Mouse (Mus musculus) splenic B cell, adult 2 months (primary cell): ENCODE data around the gene Il1r2.

Experiments
- DNase-seq: peaks from one replicate; pipeline ENCODE4 v3.0.0-alpha.2; 2011; ENCODE audit warnings: low read depth, low spot score
- H3K27me3 ChIP-seq: 2 replicates; pipeline ENCODE4 v1.6.1; 2012; ENCODE audit warnings: mild to moderate bottlenecking, low read length, moderate library complexity, mixed read lengths; ENCODE audit not compliant: control insufficient read depth, poor library complexity, insufficient read depth, severe bottlenecking
- H3K36me3 ChIP-seq: 2 replicates; pipeline ENCODE4 v1.6.1; 2012; ENCODE audit warnings: mild to moderate bottlenecking, low read length, moderate library complexity, mixed read lengths; ENCODE audit not compliant: control insufficient read depth, poor library complexity, insufficient read depth, severe bottlenecking

Il1r2 gene

DNA sequence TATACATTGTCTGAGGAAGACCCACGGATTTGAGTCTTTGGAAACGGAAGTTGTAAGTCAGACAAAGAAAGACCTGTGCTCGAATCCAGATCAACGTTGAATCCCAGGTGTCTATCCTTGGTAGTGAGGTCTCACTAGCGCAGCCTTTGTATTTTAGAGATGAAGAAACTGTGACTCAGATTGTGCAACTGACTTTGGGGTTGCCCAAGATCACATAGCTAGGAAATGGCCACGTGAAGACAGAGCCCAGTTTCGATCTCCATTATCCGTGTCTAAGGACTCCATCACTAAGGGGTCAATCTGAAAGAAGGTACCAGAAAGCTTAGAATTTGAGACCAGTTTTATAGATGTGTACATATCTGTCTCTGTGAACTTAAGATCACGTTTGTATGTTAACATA, 17.3 kb downstream of the Il1r2 start:
- no peaks in the 10 kb centered on the region for H3K36me3 ChIP-seq
- H3K27me3 ChIP-seq, result no peaks in the 10 kb centered on the region
- DNase-seq, result no peak

DNA sequence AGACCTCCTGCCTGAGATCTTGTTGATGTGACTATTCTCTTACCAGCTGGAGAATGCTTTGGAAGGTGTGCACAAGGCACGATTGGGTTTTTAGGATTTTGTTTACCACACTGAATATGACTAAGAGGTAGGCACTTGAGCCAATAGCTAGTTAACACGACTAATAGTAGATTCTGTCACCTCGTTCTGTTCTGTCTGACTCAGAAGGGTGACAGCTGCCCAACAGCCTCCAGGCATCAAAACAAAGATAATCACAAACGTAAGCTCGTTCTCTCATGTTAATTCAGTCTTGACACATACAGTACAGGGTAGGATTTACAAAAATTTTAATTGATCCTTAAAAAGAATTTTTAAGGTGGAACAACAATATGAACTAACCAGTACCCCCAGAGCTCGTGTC, 18.7 kb downstream of the Il1r2 start:
- no peaks in the 10 kb centered on the region for H3K27me3 ChIP-seq
- no peak for DNase-seq
- no peaks in the 10 kb centered on the region for H3K36me3 ChIP-seq

DNA sequence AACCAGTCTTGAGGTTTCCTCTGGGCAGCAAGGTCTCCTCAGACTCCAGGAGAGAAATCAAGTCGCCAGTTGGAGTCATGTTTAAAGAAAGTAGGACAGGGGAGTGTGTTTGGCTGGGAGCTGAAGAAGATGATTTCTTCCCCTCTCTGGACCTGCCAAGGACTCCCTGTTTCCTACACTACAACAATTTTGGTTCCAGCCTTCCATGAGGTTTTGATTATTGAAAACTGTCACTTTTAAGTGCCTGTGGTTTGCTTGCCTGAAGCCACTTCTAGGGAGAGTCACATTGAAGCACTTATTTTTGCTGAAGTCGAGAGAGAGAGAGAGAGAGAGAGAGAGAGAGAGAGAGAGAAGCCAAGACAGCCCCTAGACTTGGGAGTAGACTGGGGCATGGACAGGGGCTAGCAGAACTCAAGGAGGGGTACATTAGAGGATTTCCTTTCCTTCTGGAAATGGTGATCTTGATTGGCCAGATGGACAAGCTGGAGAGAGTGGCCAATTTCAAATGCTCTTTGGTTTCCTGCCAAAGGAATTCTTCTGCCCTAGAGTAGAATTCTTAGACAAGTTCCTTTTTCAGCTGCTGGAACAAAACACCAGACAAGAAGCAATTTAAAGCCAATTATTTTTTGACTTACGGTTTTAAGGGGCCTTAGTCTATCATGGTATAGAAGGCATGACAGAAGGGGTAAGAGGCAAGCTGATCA, 20.9 kb downstream of the Il1r2 start:
- Histone ChIP-seq H3K27me3 (no peaks in the 10 kb centered on the region), H3K36me3 (no peaks in the 10 kb centered on the region)
- DNase-seq, result no peak

DNA sequence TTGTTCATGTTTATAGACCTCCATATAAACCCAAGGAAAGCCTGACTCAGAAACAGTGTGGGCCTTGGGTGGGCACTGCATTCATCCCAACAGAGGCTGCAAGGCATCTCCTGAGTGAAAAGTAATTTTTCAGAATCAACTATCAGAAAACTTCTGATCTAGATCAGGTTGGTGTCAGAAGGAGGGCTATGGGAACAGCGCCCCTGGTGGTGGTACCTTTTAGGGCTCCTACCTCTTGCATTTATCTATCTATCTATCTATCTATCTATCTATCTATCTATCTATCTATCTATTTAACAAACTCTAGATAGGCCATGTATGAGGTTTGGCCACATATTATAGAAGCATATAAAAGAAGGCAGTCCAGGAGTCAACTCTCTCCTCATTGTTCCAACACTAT, 21.7 kb downstream of the Il1r2 start:
- Histone ChIP-seq H3K36me3 (no peaks in the 10 kb centered on the region), H3K27me3 (no peaks in the 10 kb centered on the region)
- peak; percentile 63 for DNase-seq

DNA sequence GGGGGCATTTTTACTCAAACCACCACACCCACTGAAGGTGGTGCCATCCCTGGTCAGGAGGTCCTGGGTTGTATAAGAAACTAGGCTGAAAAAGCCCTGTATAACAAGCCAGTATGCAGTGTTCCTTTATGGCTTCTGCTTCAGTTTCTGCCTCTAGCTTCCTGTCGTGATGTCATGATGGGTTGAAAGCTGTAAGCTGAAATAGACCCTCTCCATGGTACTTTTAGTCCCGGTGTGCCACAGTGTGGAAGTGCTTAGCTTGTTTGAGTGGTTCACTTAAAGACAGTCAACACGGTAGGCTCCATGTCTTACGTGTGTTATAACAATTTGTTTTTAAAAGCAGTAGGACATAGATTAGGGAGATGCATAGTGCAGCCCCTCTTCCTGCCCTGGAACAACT, 32.4 kb downstream of the Il1r2 start:
- Histone ChIP-seq H3K27me3 (no peaks in the 10 kb centered on the region), H3K36me3 (no peaks in the 10 kb centered on the region)
- no peak for DNase-seq

DNA sequence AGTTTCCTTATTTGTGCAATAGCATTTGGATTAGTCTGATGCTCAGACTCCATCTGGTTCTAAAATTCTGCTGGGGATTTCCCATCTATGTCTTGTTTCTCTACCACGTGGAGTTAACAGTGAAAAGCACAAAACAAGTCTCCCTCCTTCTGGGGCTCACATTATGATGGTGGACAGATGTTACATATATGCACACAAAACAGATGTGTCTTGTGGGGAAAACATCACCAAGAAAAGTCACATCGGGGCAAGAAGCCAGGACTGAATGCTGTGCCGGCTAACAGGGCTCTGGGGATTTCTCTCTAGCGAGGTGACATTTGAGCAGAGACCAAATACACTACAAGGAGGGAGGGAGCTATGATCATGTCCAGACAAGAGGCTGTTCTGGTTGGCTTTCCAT, 32.8 kb downstream of the Il1r2 start:
- DNase-seq, result no peak
- Histone ChIP-seq H3K27me3 (no peaks in the 10 kb centered on the region), H3K36me3 (no peaks in the 10 kb centered on the region)

DNA sequence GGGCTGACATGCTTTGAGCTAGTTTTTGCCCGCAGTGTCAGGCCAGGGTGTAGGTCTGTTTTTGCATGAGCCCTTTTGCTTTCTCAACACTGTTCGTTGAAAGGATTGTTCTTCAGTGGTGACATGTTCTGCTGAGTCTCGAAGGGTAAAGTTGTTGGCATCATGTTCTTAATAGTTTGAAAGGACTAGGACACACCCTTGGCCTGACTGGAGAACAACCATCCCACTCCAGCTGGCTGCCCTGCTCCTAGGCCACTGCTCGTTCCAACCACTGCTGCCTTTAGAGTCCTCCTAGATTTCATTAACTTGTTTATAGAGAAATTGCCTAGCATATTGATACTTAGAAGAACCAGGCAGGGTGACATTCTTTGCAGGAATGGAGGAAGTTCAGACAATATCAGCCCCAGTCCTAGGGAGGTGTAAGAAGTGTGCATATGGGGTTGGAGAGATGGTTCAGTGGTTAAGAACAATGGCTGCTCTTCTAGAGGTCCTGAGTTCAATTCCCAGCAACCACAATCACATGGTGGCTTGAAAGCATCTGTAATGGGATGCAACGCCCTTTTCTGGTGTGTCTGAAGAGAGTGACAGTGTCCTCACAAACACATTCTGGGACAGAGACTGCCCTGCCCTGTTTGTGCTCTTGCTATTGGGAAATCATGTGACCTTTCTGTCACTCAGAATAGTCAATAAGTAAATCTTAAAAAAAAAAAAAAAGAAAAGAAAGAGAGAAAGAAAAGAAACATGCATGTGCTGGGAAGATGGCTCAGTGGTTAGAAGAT, 34.3 kb downstream of the Il1r2 start:
- H3K36me3 ChIP-seq, result no peaks in the 10 kb centered on the region
- DNase-seq, result no peak
- no peaks in the 10 kb centered on the region for H3K27me3 ChIP-seq

DNA sequence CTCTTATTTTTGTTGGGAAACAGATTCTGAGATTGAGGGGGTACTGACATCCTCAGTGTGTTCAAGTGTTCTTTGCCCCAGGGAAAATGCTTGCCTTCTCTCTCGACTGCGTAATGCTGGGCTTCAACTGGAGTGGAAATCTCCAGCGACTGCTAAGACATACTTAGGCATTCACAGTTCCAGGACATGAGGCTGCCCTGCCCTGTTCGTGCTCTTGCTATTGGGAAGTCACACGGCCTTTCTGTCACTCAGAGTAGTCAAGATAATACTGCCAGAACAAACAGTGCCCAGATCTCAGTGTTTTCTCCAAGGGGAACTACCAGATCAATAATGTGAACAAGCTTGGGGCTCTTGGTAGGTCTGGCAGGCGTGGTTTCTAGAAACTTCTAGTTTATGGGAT, 35.9 kb downstream of the Il1r2 start:
- no peak for DNase-seq
- H3K27me3 ChIP-seq, result no peaks in the 10 kb centered on the region

DNA sequence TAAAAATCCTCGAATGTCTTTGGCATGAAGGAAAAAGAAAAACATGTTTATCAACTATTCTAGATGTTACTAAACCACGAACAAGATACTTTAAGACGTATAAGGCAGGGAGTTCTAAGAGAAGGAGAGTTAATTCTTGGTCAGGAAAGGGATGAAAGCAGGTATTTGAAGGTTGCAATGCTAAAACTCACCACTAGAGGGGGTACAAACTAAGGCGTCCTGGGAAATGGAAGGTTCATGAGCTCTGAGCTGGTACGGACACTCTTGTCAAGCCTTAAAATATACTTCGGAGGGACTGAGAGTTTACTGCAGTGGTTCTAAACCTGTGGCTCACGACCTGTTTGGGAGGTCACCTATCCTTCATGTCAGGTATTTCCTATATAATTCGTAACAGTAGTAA, 41.4 kb downstream of the Il1r2 start:
- no peaks in the 10 kb centered on the region for H3K36me3 ChIP-seq
- DNase-seq, result peak; percentile 80

More for the DNA sequence above, 35.9 kb downstream of the Il1r2 start:
- H3K36me3 ChIP-seq, result no peaks in the 10 kb centered on the region

DNA sequence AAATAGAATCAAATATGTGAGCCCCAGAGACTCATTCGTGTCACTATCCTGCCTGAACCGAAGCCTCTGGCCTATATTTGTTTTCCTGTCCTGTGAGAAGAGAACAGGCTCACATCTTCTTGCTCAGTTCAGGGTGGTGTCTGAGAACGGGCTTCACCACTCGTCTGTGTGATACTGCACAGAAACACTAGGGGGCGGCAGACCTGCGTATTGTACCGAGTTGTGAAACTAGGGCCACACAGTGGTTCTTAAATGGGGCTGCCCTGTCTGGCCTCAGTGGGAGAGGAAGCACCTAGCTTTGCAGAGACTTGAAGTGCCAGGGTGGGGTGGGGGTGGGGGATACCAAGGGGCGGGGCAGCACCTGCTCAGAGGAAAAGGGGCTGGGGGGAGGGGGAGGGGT, 42.5 kb downstream of the Il1r2 start:
- DNase-seq, result peak; percentile 87
- Histone ChIP-seq H3K36me3 (no peaks in the 10 kb centered on the region), H3K27me3 (no peaks in the 10 kb centered on the region)

More for the DNA sequence above, 41.4 kb downstream of the Il1r2 start:
- no peaks in the 10 kb centered on the region for H3K27me3 ChIP-seq

DNA sequence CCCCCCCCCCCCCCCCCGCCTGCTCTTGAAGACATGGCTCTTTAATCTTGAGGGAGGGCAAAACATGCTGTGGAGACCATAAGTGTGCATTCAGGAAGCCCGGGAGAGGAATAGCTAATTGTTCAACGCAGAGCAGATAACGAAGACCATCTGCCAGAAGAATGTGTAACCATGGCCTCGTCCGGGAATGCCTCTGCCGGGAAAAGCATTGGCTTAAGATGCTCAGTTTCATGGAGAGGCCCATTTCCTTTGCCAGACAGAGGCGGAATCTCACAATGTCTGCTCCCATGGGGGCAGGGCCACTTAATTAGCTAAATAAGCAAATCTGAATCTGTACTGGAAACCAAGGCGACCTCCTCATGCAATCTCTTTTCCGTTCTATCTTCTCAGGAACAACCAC, 43.7 kb downstream of the Il1r2 start:
- no peak for DNase-seq
- no peaks in the 10 kb centered on the region for H3K27me3 ChIP-seq
- H3K36me3 ChIP-seq, result no peaks in the 10 kb centered on the region

DNA sequence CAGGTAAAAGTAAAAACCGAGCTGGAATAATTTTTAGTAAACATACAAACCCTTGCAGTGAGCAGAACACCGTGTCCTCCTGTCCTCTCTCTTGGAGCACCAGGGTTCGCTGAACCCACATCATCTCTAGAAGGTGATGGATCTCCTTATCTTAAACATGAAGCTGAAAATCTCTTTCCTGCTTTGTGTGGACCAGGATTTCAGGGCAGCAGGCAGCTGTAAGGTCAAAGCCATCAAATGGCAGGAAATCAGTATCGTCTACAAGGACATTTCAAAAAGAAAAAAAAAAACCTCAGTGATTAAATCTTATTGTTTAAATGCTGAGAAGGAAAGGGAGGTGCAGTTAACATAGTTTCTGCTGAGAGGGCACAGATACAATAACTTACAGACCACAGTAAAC, 50.4 kb downstream of the Il1r2 start:
- no peaks in the 10 kb centered on the region for H3K36me3 ChIP-seq
- no peak for DNase-seq
- H3K27me3 ChIP-seq, result no peaks in the 10 kb centered on the region

DNA sequence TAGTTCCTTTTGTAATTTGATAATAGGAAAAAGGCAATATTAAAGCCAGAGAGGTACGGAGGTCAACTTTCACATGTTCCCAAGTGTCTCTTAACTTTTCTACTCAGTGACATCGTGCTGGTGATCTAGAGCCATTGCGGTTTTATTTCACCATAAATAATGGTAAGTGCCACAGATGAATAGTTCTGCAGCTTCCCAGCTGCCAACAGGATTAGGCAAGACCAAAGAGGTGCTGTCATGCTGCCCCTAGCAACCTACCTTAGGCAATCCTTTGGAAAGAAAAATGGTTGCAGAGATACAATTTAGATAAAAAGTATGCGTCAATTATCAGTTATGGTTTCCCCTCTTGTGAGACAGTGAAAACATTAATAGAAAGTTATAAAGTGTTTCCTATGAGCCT, 54.6 kb downstream of the Il1r2 start:
- Histone ChIP-seq H3K27me3 (no peaks in the 10 kb centered on the region), H3K36me3 (no peaks in the 10 kb centered on the region)
- DNase-seq, result no peak

DNA sequence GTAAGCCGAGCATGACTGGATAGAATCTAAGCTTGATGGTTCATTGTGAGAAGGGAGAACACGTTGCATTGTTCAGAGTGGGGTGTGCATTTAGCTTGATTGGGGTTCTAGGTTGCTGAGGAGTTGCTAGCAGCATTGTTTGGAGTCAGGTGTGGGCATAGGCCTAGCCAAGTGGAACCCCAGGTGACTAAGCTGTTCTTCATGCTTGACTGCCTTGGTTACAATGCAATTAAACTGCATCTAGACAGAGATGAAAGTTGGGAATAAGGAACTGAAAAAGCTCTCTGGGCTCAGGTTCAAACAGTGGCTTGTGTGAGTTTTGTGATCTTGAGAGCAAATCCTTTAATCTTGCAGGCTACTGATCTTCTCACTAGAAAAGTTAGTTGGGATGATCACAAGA, 55.4 kb downstream of the Il1r2 start:
- no peaks in the 10 kb centered on the region for H3K36me3 ChIP-seq
- H3K27me3 ChIP-seq, result no peaks in the 10 kb centered on the region
- peak; percentile 56 for DNase-seq

DNA sequence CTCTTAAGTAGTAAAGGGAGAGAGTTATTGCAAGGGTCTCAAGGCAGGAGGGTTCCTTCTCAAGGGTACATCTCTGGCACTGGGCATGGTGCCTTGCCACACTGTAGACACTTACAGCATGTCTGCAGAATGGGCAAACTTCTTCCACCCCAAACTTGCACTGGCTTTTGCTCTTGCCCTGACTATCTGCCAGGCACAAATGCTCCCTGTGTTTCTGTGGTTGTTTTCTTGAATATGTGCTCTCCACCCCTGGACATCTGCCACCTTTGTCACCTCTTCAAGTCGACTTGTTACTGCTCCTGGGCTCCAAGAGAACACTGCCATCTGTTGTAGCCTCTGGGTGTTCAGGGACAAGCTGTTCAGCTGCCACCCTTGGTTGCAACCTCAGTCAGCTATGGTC, 57.8 kb downstream of the Il1r2 start:
- H3K27me3 ChIP-seq, result no peaks in the 10 kb centered on the region
- DNase-seq, result no peak
- H3K36me3 ChIP-seq, result no peaks in the 10 kb centered on the region
